Mouse (Mus musculus): ENCODE results near the gene Eml1.

- TF ChIP-seq CTCF (IDR thresholded peaks at IDR 0.05; ENCODE audit: control insufficient read depth, insufficient read depth, insufficient read length) = no peak
- TF ChIP-seq USF1 (IDR thresholded peaks at IDR 0.05; ENCODE audit: low read depth) = no peak
- no peak for TF ChIP-seq MYOD1 (IDR thresholded peaks at IDR 0.05; ENCODE audit: control insufficient read depth, insufficient read length, low read depth)
- no peak for TF ChIP-seq MYOG (IDR thresholded peaks at IDR 0.05; ENCODE audit: control insufficient read depth, extremely low read depth, insufficient read length)
- TF ChIP-seq CEBPB (IDR thresholded peaks at IDR 0.05; ENCODE audit: low read depth) = no peak
- TF ChIP-seq MAX (IDR thresholded peaks at IDR 0.05) = no peak
Observed at GRCm38 (mm10) chr12:108443271-108443670, 72.5 kb downstream of the Eml1 start.
